Mouse (Mus musculus) bone marrow, adult 2 months (tissue): ENCODE measurements around the gene Smpd2. TPM values are rescaled to one million over a fixed set of nuclear protein-coding genes. Genes with fewer than 3 reads are reported as not detected.
"Not testable (repeated sequence)": the region's sequence is repeated elsewhere in the genome, so short reads cannot be mapped to it uniquely, and the experiment has no call there.

ENCODE experiments used
- H3K27ac ChIP-seq: fragments of 200-500 bp; 2 replicates; pipeline ENCODE4 v1.5.1; 2012; ENCODE audit warnings: low read depth, mild to moderate bottlenecking, control low read depth, inconsistent platforms, low read length; ENCODE audit not compliant: control insufficient read depth, poor library complexity, insufficient read depth
- H3K4me1 ChIP-seq: fragments of 200-500 bp; 2 replicates; pipeline ENCODE4 v1.6.1; 2011; ENCODE audit warnings: low read length; ENCODE audit not compliant: control insufficient read depth, insufficient read depth
- H3K4me3 ChIP-seq: fragments of 200-500 bp; replicated peaks from 2 replicates; pipeline ENCODE3; 2011; ENCODE audit warnings: mild to moderate bottlenecking, low read depth, low read length, control low read depth; ENCODE audit not compliant: control insufficient read depth
- CTCF ChIP-seq: fragments of 200-500 bp; IDR thresholded peaks from 2 replicates; pipeline ENCODE4 v1.5.1; 2011; ENCODE audit warnings: low read length, control low read depth; ENCODE audit not compliant: control insufficient read depth, insufficient read depth
- POLR2A ChIP-seq: fragments of 200-500 bp; IDR thresholded peaks from 2 replicates; pipeline ENCODE4 v1.6.1; 2011; ENCODE audit warnings: low read depth, mild to moderate bottlenecking, control low read depth, low read length, borderline replicate concordance; ENCODE audit not compliant: control insufficient read depth
- WGBS: fragments of 180-500 bp; shearing (Covaris S2); methylation state at CpG from one replicate; pipeline ENCODE4 v1.1.7; 2018; 5-methylcytosine and 5-hydroxymethylcytosine counted together
- polyA plus RNA-seq: library from polyadenylated mRNA; stranded (reverse); fragments of >200 nt; gene quantifications from 2 replicates; pipeline ENCODE4 v1.2.4, GENCODE M21; 2011; ENCODE audit warnings: low replicate concordance; ENCODE audit not compliant: missing spikeins, insufficient read depth, insufficient read length

Gene Smpd2
- polyA plus RNA-seq, 1 experiment, result 16.7 TPM

DNA sequence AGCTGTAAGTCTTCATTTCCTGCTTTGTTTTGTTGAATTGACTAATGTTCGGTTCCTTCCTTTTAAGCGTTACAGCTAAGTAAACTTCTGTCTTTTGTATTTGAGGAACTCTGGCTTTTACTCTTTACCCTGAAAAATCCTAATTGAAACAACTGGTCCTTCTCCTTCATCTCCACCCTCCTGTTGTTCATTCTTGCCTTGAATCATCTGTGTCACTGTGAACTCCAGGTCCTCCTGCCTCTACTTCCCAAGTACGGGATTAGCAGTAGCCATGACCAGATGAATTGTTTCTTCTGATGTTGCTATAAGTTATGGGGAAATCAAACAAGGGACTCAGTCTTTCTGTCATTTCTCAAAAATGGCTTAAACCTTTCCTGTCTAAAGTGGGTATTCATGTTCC lies 33.2 kb upstream of the Smpd2 start:
- no peak overlapping the region; the same call in 1 of the 2 replicates for H3K27ac ChIP-seq
- TF ChIP-seq POLR2A (no peak), CTCF (no peak)
- no peak overlapping the region for H3K4me3 ChIP-seq
- 16% methylated on average over 3 of the region's 3 CpGs for WGBS
- peaks cover 3% of the 10 kb centered on the region; the same call in 1 of the 2 replicates for H3K4me1 ChIP-seq

DNA sequence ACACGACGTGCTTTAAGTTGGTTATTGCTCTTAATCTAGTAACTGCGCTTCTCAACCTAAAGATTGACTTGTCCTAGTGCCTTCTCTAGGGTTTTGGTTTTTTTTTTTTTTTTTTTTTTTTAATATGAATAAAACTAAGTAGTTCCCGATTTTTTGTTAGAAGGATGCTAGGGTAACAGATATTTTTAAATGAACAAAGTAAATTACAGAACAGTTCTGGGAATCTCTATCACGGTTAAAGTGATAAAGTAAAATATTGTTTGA lies 30.2 kb upstream of the Smpd2 start:
- no peak overlapping the region for H3K27ac ChIP-seq
- H3K4me3 ChIP-seq, result peak overlapping the region; percentile 96
- 1% methylated on average over 5 of the region's 5 CpGs for WGBS
- peaks cover 3% of the 10 kb centered on the region; the same call in 1 of the 2 replicates for H3K4me1 ChIP-seq
- TF ChIP-seq POLR2A (no peak), CTCF (no peak)

DNA sequence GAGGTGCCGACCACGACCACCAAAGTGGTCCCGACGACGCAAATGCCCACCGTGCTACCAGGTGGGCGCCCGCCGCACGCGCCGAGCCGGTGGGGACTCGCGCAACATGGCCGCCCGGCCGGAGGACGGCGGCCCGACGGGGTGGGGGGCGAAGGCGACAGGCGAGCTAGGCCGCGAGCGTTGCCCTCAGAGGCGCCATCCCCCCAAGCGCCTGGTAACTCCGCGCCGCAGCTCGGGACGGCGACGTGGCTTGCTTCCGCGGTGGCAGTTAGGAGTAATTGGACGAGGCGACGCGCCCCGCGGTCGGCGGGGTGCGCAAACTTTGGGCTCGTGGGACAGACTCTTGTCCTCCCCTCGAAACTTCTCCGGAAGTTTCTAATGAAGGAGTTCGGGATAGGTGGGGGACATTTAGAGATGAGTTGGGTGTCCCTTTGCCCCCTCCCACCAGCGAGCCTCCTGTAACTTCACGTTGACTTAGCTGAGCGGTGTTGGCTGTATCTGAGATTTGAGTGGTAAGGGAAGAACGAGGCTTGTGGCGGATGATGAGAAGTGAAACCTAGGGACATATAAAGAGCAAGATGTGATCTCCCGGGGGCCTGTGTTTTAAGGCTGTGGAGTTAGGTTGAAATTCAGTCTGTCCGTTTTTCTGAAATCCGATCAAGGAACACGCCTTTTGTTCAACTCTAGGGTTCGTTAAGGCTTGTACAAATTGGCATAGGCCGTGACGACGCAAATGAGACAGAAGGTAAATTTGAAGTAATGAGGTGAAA lies 29.7 kb upstream of the Smpd2 start:
- under 1% methylated on average over 65 of the region's 65 CpGs for WGBS
- peak overlapping the region; percentile 96 for H3K4me3 ChIP-seq
- peaks cover 3% of the 10 kb centered on the region; the same call in 1 of the 2 replicates for H3K4me1 ChIP-seq
- TF ChIP-seq POLR2A, result no peak
- no peak for TF ChIP-seq CTCF
- H3K27ac ChIP-seq, result peak overlapping the region; percentile 96

DNA sequence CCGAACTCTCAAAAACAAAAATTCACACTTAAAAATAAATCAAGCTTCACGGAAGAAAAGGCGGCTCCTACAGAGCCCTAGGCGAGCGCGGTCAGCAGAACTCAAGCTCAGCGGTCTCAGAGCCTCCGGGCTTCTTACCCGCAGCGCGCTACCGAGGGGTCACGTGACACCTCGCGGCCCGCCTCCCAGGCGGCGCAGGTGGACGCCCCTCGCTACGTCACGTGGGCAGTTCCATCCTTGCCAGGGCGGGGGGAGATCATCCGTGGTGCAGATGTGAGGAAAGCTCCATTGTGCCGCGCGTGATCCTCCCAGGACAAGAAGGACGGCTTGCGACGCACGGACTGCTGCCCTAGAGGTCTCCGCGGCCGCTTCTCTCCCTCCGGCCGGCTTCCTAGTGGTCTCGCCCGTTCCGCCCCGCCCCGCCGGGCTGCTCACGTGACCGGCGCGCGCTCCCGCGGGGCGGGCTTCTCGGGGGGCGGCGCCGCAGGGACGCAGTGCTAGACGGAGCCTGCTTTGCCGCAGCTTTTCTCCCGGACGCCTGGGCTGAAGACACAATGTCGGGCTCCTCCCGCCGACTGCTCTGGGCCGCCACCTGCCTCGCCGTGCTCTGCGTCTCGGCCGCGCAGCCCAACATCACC lies 28.9 kb upstream of the Smpd2 start, which contains the start of gene Cd164:
Cd164 (plus strand) TSS at position 434 of the 638 bp plus-strand sequence.
- Histone ChIP-seq H3K4me1 (no peaks in the 10 kb centered on the region; the same call in 1 of the 2 replicates), H3K4me3 (peak within 1 kb of the TSS; percentile 96), H3K27ac (peak within 1 kb of the TSS; percentile 96)
- 0% methylated on average over 66 of the region's 69 CpGs for WGBS
- TF ChIP-seq POLR2A (peak; percentile 96), CTCF (no peak)

DNA sequence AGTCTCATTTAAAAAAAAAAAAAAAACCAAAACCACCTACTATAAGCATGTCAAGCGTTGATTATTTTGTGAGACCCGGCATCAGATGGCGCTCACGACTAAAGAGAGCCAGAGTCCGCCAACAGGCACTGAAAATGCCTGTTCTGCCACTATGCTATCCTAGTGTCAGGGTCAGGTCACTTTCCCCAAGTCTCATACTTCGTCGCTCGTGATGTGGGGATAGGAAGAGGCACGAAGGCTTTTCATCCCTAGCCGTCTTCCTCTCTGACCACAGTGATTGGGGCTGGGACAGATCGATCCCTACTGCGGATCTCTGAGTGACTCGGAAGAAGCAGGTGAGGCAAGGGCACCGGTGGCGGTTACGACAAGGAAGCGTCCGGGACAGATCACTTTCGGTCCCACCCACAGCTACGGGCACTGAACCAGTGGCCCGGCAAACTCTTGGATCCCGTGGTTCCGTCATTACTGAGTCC lies 28.4 kb upstream of the Smpd2 start:
- 1% methylated on average over 23 of the region's 23 CpGs for WGBS
- Histone ChIP-seq H3K27ac (peak overlapping the region; percentile 96), H3K4me3 (peak overlapping the region; percentile 88), H3K4me1 (no peaks in the 10 kb centered on the region; the same call in 1 of the 2 replicates)
- TF ChIP-seq POLR2A, result no peak
- peak; percentile 61 for TF ChIP-seq CTCF

DNA sequence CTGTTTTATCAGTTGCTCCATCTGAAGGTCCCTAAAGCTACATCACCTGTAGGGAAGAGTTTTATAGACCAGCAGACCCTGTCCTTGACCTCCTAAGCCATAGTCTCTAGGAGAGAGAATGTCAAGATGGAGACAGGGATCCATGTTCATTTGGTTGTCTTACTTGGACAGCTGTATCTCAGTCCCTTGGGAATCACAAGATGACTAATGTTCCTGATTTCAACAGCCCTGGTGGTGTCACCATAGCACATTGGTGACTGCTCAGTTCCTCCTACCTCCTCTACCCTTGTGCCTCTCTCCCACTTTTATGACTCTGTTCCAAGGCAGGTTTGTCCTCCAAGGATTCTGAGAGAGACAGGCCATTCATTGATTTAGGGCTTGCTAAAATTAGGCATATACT lies 24.8 kb upstream of the Smpd2 start:
- Histone ChIP-seq H3K27ac (no peak overlapping the region), H3K4me1 (no peaks in the 10 kb centered on the region), H3K4me3 (no peak overlapping the region)
- TF ChIP-seq POLR2A, result no peak
- TF ChIP-seq CTCF, result no peak

DNA sequence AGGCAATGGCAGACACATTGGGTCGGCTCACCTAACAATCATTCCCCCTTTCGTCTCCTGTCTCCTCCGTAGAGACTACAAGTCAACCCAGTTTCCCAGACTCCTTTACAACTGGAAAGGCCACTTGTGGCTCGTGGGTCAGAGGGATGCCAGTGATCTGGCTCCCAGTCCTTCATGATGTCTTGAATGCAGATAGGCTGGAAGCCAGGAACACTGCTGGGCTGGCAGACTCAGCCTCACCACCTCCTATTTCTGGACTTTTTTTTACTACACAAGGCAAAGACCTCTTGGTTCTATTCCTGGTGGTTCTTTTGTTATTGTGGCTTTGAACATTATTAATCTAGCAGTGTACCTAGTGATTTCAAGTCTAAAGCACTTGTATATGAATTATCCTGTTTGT lies 24.1 kb upstream of the Smpd2 start:
- Histone ChIP-seq H3K4me1 (no peaks in the 10 kb centered on the region), H3K4me3 (no peak overlapping the region), H3K27ac (no peak overlapping the region)
- TF ChIP-seq POLR2A (no peak), CTCF (no peak)
- 84% methylated on average over 4 of the region's 4 CpGs for WGBS

DNA sequence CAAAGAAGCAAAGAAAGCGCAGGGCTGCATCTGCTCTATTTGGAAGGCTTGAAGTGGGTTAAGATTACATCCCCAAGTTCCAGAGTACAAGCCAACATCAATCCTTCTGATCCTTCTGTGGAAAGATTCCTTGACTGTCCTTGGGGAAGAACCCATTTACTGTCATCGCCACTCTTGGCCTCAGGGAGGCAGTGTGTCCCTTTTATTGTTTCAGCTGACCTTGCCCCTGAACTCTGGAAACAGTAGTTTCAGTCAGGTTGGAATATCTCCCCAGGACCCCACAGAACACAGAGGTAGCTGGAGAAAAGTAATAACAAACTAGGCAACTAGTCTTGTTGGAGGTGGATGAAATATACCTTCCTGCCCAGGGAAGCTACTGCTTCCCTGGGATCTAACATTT lies 19.0 kb upstream of the Smpd2 start:
- WGBS, result 56% methylated on average over 2 of the region's 2 CpGs
- H3K4me1 ChIP-seq, result no peaks in the 10 kb centered on the region
- no peak overlapping the region for H3K27ac ChIP-seq
- H3K4me3 ChIP-seq, result no peak overlapping the region
- TF ChIP-seq POLR2A (no peak), CTCF (peak; percentile 66)

DNA sequence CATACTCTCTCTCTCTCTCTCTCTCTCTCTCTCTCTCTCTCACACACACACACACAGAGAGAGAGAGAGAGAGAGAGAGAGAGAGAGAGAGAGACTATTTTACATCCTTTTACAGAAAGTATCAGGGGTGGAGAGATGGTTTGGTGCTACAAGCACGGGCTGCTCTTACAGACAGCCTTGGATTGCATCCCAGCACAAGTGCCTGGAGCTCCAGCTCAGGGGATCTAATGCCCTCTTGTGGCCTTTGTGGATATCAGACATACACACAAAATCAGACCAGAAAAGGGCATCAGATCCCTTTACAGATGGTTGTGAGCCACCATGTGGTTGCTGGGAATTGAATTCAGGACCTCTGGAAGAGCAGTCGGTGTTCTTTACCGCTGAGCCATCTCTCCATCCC lies 15.3 kb upstream of the Smpd2 start:
- H3K4me1 ChIP-seq, H3K4me3 ChIP-seq, H3K27ac ChIP-seq: not testable (repeated sequence)
- 3% methylated on average over 3 of the region's 3 CpGs for WGBS
- peak; percentile 76 for TF ChIP-seq CTCF
